Mouse (Mus musculus): Measurements from ENCODE around the gene Plekhh1.

GRCm38 (mm10) chr12:78981131-78981530 is 47.8 kb upstream of the Plekhh1 start:
- TF ChIP-seq CTCF (IDR thresholded peaks at IDR 0.05; ENCODE audit: control insufficient read depth, insufficient read depth, insufficient read length) (no peak), MYOD1 (IDR thresholded peaks at IDR 0.05; ENCODE audit: control insufficient read depth, insufficient read length, low read depth) (no peak), USF1 (IDR thresholded peaks at IDR 0.05; ENCODE audit: low read depth) (no peak), MAX (IDR thresholded peaks at IDR 0.05) (no peak), CEBPB (IDR thresholded peaks at IDR 0.05; ENCODE audit: low read depth) (no peak), MYOG (IDR thresholded peaks at IDR 0.05; ENCODE audit: control insufficient read depth, extremely low read depth, insufficient read length) (no peak)

Measured in C2C12 (cell line).